Mouse (Mus musculus): ENCODE data around the gene Best1. TPM values are rescaled to one million over a fixed set of nuclear protein-coding genes. Genes with fewer than 3 reads are reported as not detected.

Gene Best1
- polyA plus RNA-seq, 1 experiment from 2014 or later, result 1.6 TPM

- Histone ChIP-seq H3K27me3 (replicated peaks; ENCODE audit: low read depth, poor library complexity, severe bottlenecking) (no peaks in the 10 kb centered on the region), H3K9me3 (no peaks in the 10 kb centered on the region), H3K36me3 (replicated peaks) (no peaks in the 10 kb centered on the region), H3K4me1 (peaks cover 11% of the 10 kb centered on the region), H3K4me3 (no peak overlapping the region), H3K27ac (replicated peaks) (no peak overlapping the region)
- 50% methylated on average over 2 of the region's 2 CpGs for WGBS
- DNase-seq (ENCODE audit: low spot score), result no peak
These were observed 35.2 kb downstream of the Best1 start for GRCm38 (mm10) chr19:9966096-9966867.

GRCm38 (mm10) chr19:9964205-9964916 is 37.1 kb downstream of the Best1 start:
- no peaks in the 10 kb centered on the region for H3K36me3 ChIP-seq (replicated peaks)
- no peak overlapping the region for H3K4me3 ChIP-seq
- DNase-seq (ENCODE audit: low spot score), result no peak
- no peaks in the 10 kb centered on the region for H3K27me3 ChIP-seq (replicated peaks; ENCODE audit: low read depth, poor library complexity, severe bottlenecking)
- H3K27ac ChIP-seq (replicated peaks), result no peak overlapping the region
- 30% methylated on average over 7 of the region's 7 CpGs for WGBS
- H3K4me1 ChIP-seq, result peaks cover 11% of the 10 kb centered on the region
- H3K9me3 ChIP-seq, result no peaks in the 10 kb centered on the region

- no peak for DNase-seq (ENCODE audit: low spot score)
- 80% methylated on average over 5 of the region's 5 CpGs for WGBS
- no peaks in the 10 kb centered on the region for H3K36me3 ChIP-seq (replicated peaks)
- H3K27ac ChIP-seq (replicated peaks), result no peak overlapping the region
- H3K4me3 ChIP-seq, result no peak overlapping the region
- H3K9me3 ChIP-seq, result no peaks in the 10 kb centered on the region
- no peaks in the 10 kb centered on the region for H3K27me3 ChIP-seq (replicated peaks; ENCODE audit: low read depth, poor library complexity, severe bottlenecking)
- H3K4me1 ChIP-seq, result peaks cover 6% of the 10 kb centered on the region
These were observed 40.7 kb downstream of the Best1 start for GRCm38 (mm10) chr19:9960769-9961168.

GRCm38 (mm10) chr19:9957965-9958364 is 43.5 kb downstream of the Best1 start:
- Histone ChIP-seq H3K36me3 (replicated peaks) (no peaks in the 10 kb centered on the region), H3K27ac (replicated peaks) (no peak overlapping the region), H3K4me1 (peaks cover 14% of the 10 kb centered on the region), H3K27me3 (replicated peaks; ENCODE audit: low read depth, poor library complexity, severe bottlenecking) (no peaks in the 10 kb centered on the region), H3K9me3 (no peaks in the 10 kb centered on the region), H3K4me3 (no peak overlapping the region)
- 87% methylated on average over 5 of the region's 5 CpGs for WGBS
- no peak for DNase-seq (ENCODE audit: low spot score)

- Histone ChIP-seq H3K36me3 (replicated peaks) (no peaks in the 10 kb centered on the region), H3K27me3 (replicated peaks; ENCODE audit: low read depth, poor library complexity, severe bottlenecking) (no peaks in the 10 kb centered on the region), H3K27ac (replicated peaks) (0 out of 2 replicates have a peak overlapping the region, but pooled peaks have one; percentile 37), H3K4me1 (peaks cover 14% of the 10 kb centered on the region), H3K4me3 (no peak overlapping the region), H3K9me3 (no peaks in the 10 kb centered on the region)
- WGBS, result 75% methylated on average over 4 of the region's 4 CpGs
- no peak for DNase-seq (ENCODE audit: low spot score)
These were observed 44.6 kb downstream of the Best1 start for GRCm38 (mm10) chr19:9956624-9957388.

- Histone ChIP-seq H3K36me3 (replicated peaks) (no peaks in the 10 kb centered on the region), H3K27ac (replicated peaks) (no peak overlapping the region)
- 84% methylated on average over 1 of the region's 1 CpGs for WGBS
These were observed 46.0 kb downstream of the Best1 start for GRCm38 (mm10) chr19:9955438-9955837.

GRCm38 (mm10) chr19:9954811-9955202 is 46.6 kb downstream of the Best1 start:
- Histone ChIP-seq H3K4me3 (no peak overlapping the region), H3K9me3 (0 out of 2 replicates have a peak, but pooled peaks cover 1% of the 10 kb centered on the region), H3K27me3 (replicated peaks; ENCODE audit: low read depth, poor library complexity, severe bottlenecking) (no peaks in the 10 kb centered on the region), H3K27ac (replicated peaks) (peak overlapping the region; percentile 77), H3K36me3 (replicated peaks) (no peaks in the 10 kb centered on the region), H3K4me1 (peaks cover 14% of the 10 kb centered on the region)
- DNase-seq (ENCODE audit: low spot score), result no peak
- 50% methylated on average over 5 of the region's 5 CpGs for WGBS

More at GRCm38 (mm10) chr19:9955438-9955837, 46.0 kb downstream of the Best1 start:
- no peak overlapping the region for H3K4me3 ChIP-seq
- no peak for DNase-seq (ENCODE audit: low spot score)
- H3K4me1 ChIP-seq, result peaks cover 14% of the 10 kb centered on the region
- H3K9me3 ChIP-seq, result no peaks in the 10 kb centered on the region
- H3K27me3 ChIP-seq (replicated peaks; ENCODE audit: low read depth, poor library complexity, severe bottlenecking), result no peaks in the 10 kb centered on the region

GRCm38 (mm10) chr19:9954055-9954810 is 47.2 kb downstream of the Best1 start:
- peak; percentile 48 for DNase-seq (ENCODE audit: low spot score)
- WGBS, result 38% methylated on average over 7 of the region's 7 CpGs

GRCm38 (mm10) chr19:9952912-9953311 is 48.5 kb downstream of the Best1 start:
- Histone ChIP-seq H3K36me3 (replicated peaks) (no peaks in the 10 kb centered on the region), H3K27ac (replicated peaks) (no peak overlapping the region), H3K4me1 (peaks cover 14% of the 10 kb centered on the region), H3K27me3 (replicated peaks; ENCODE audit: low read depth, poor library complexity, severe bottlenecking) (no peaks in the 10 kb centered on the region), H3K4me3 (no peak overlapping the region), H3K9me3 (0 out of 2 replicates have a peak, but pooled peaks cover 2% of the 10 kb centered on the region)
- DNase-seq (ENCODE audit: low spot score), result no peak
- 83% methylated on average over 3 of the region's 3 CpGs for WGBS

More at GRCm38 (mm10) chr19:9954055-9954810, 47.2 kb downstream of the Best1 start:
- 0 out of 2 replicates have a peak, but pooled peaks cover 2% of the 10 kb centered on the region for H3K9me3 ChIP-seq
- no peak overlapping the region for H3K4me3 ChIP-seq
- no peaks in the 10 kb centered on the region for H3K36me3 ChIP-seq (replicated peaks)
- H3K4me1 ChIP-seq, result peaks cover 14% of the 10 kb centered on the region
- H3K27me3 ChIP-seq (replicated peaks; ENCODE audit: low read depth, poor library complexity, severe bottlenecking), result no peaks in the 10 kb centered on the region
- peak overlapping the region; percentile 77 for H3K27ac ChIP-seq (replicated peaks)

GRCm38 (mm10) chr19:9952390-9952789 is 49.0 kb downstream of the Best1 start:
- WGBS, result 81% methylated on average over 3 of the region's 3 CpGs
- no peak overlapping the region for H3K27ac ChIP-seq (replicated peaks)
- H3K9me3 ChIP-seq, result 0 out of 2 replicates have a peak, but pooled peaks cover 2% of the 10 kb centered on the region
- no peak for DNase-seq (ENCODE audit: low spot score)
- no peaks in the 10 kb centered on the region for H3K36me3 ChIP-seq (replicated peaks)
- H3K27me3 ChIP-seq (replicated peaks; ENCODE audit: low read depth, poor library complexity, severe bottlenecking), result no peaks in the 10 kb centered on the region
- peaks cover 14% of the 10 kb centered on the region for H3K4me1 ChIP-seq
- H3K4me3 ChIP-seq, result no peak overlapping the region

GRCm38 (mm10) chr19:9946986-9947385 is 54.4 kb downstream of the Best1 start:
- no peak overlapping the region for H3K4me3 ChIP-seq
- no peak overlapping the region for H3K27ac ChIP-seq (replicated peaks)
- no peaks in the 10 kb centered on the region for H3K36me3 ChIP-seq (replicated peaks)
- 0 out of 2 replicates have a peak, but pooled peaks cover 2% of the 10 kb centered on the region for H3K9me3 ChIP-seq
- no peak for DNase-seq (ENCODE audit: low spot score)
- WGBS, result 82% methylated on average over 3 of the region's 3 CpGs
- no peaks in the 10 kb centered on the region for H3K27me3 ChIP-seq (replicated peaks; ENCODE audit: low read depth, poor library complexity, severe bottlenecking)
- peaks cover 20% of the 10 kb centered on the region for H3K4me1 ChIP-seq
